Mouse (Mus musculus): ENCODE data around the gene Hira. TPM values are rescaled to one million over a fixed set of nuclear protein-coding genes. Genes with fewer than 3 reads are reported as not detected.
A peak's percentile ranks its signal among the peaks of the same experiment; 100 is the strongest.
"Not testable (repeated sequence)": the region's sequence is repeated elsewhere in the genome, so short reads cannot be mapped to it uniquely, and the experiment has no call there.

The Hira gene
- polyA plus RNA-seq, 1 experiment from 2014 or later = 16.0 TPM

- DNase-seq (ENCODE audit: low spot score); H3K9ac ChIP-seq (ENCODE audit: low read length); H3K4me2 ChIP-seq (ENCODE audit: low read depth, low read length, severe bottlenecking); H3K27ac ChIP-seq (ENCODE audit: low read depth, low read length); H3K4me1 ChIP-seq (replicated peaks; ENCODE audit: control insufficient read depth, insufficient read depth, low read length); H3K27me3 ChIP-seq (ENCODE audit: control insufficient read depth, insufficient read depth, low read length); H3K9me3 ChIP-seq (ENCODE audit: control insufficient read depth, low read length); H3K4me3 ChIP-seq (ENCODE audit: low read depth, low read length); H3K36me3 ChIP-seq (ENCODE audit: control insufficient read depth, insufficient read depth, low read length); ATAC-seq (replicated peaks; ENCODE audit: low FRiP score): not testable (repeated sequence)
- WGBS = 91% methylated on average over 16 of the region's 17 CpGs
These were observed 27.2 kb upstream of the Hira start for GRCm38 (mm10) chr16:18849521-18850190.

- Histone ChIP-seq H3K4me3 (ENCODE audit: low read depth, low read length) (no peak overlapping the region), H3K27ac (ENCODE audit: low read depth, low read length) (no peak overlapping the region), H3K27me3 (ENCODE audit: control insufficient read depth, insufficient read depth, low read length) (no peaks in the 10 kb centered on the region), H3K9me3 (ENCODE audit: control insufficient read depth, low read length) (no peaks in the 10 kb centered on the region; the same call in 1 of the 2 replicates), H3K4me2 (ENCODE audit: low read depth, low read length, severe bottlenecking) (no peak overlapping the region), H3K4me1 (replicated peaks; ENCODE audit: control insufficient read depth, insufficient read depth, low read length) (no peaks in the 10 kb centered on the region), H3K9ac (ENCODE audit: low read length) (no peak overlapping the region), H3K36me3 (ENCODE audit: control insufficient read depth, insufficient read depth, low read length) (no peaks in the 10 kb centered on the region)
- DNase-seq (ENCODE audit: low spot score) (no peak), ATAC-seq (replicated peaks; ENCODE audit: low FRiP score) (no peak)
These were observed 18.3 kb upstream of the Hira start for GRCm38 (mm10) chr16:18858551-18858950.

- WGBS = 78% methylated on average over 1 of the region's 1 CpGs
- Histone ChIP-seq H3K4me2 (ENCODE audit: low read depth, low read length, severe bottlenecking) (no peak overlapping the region), H3K4me1 (replicated peaks; ENCODE audit: control insufficient read depth, insufficient read depth, low read length) (no peaks in the 10 kb centered on the region), H3K27me3 (ENCODE audit: control insufficient read depth, insufficient read depth, low read length) (no peaks in the 10 kb centered on the region), H3K4me3 (ENCODE audit: low read depth, low read length) (no peak overlapping the region), H3K36me3 (ENCODE audit: control insufficient read depth, insufficient read depth, low read length) (no peaks in the 10 kb centered on the region), H3K9ac (ENCODE audit: low read length) (no peak overlapping the region), H3K9me3 (ENCODE audit: control insufficient read depth, low read length) (no peaks in the 10 kb centered on the region; the same call in 1 of the 2 replicates), H3K27ac (ENCODE audit: low read depth, low read length) (no peak overlapping the region)
- DNase-seq (ENCODE audit: low spot score) = no peak
- no peak for ATAC-seq (replicated peaks; ENCODE audit: low FRiP score)
These were observed 16.7 kb upstream of the Hira start for GRCm38 (mm10) chr16:18860186-18860585.

GRCm38 (mm10) chr16:18870495-18870894 lies 6.3 kb upstream of the Hira start:
- H3K36me3 ChIP-seq (ENCODE audit: control insufficient read depth, insufficient read depth, low read length); H3K9ac ChIP-seq (ENCODE audit: low read length); H3K4me2 ChIP-seq (ENCODE audit: low read depth, low read length, severe bottlenecking); H3K4me3 ChIP-seq (ENCODE audit: low read depth, low read length); H3K9me3 ChIP-seq (ENCODE audit: control insufficient read depth, low read length); ATAC-seq (replicated peaks; ENCODE audit: low FRiP score); DNase-seq (ENCODE audit: low spot score); H3K4me1 ChIP-seq (replicated peaks; ENCODE audit: control insufficient read depth, insufficient read depth, low read length); H3K27ac ChIP-seq (ENCODE audit: low read depth, low read length); H3K27me3 ChIP-seq (ENCODE audit: control insufficient read depth, insufficient read depth, low read length): not testable (repeated sequence)
- WGBS = 93% methylated on average over 1 of the region's 1 CpGs

- DNase-seq (ENCODE audit: low spot score) (no peak), ATAC-seq (replicated peaks; ENCODE audit: low FRiP score) (no peak)
- H3K9ac ChIP-seq (ENCODE audit: low read length) = peak overlapping the region; percentile 92
- H3K4me1 ChIP-seq (replicated peaks; ENCODE audit: control insufficient read depth, insufficient read depth, low read length) = peaks cover 4% of the 10 kb centered on the region; the same call in 1 of the 2 replicates
- peaks cover 6% of the 10 kb centered on the region for H3K36me3 ChIP-seq (ENCODE audit: control insufficient read depth, insufficient read depth, low read length)
- H3K9me3 ChIP-seq (ENCODE audit: control insufficient read depth, low read length) = no peaks in the 10 kb centered on the region
- peak overlapping the region; percentile 91 for H3K4me3 ChIP-seq (ENCODE audit: low read depth, low read length)
- peak overlapping the region; percentile 80 for H3K4me2 ChIP-seq (ENCODE audit: low read depth, low read length, severe bottlenecking)
- H3K27ac ChIP-seq (ENCODE audit: low read depth, low read length) = peak overlapping the region; percentile 92
- WGBS = under 1% methylated on average over 17 of the region's 17 CpGs
- H3K27me3 ChIP-seq (ENCODE audit: control insufficient read depth, insufficient read depth, low read length) = no peaks in the 10 kb centered on the region
These were observed 771 bp upstream of the Hira start for GRCm38 (mm10) chr16:18876091-18876441.

GRCm38 (mm10) chr16:18877386-18878090 lies 701 bp downstream of the Hira start:
- Histone ChIP-seq H3K4me2 (ENCODE audit: low read depth, low read length, severe bottlenecking) (peak overlapping the region; percentile 80), H3K4me3 (ENCODE audit: low read depth, low read length) (peak overlapping the region; percentile 91), H3K9ac (ENCODE audit: low read length) (peak overlapping the region; percentile 92), H3K4me1 (replicated peaks; ENCODE audit: control insufficient read depth, insufficient read depth, low read length) (peaks cover 4% of the 10 kb centered on the region; the same call in 1 of the 2 replicates), H3K36me3 (ENCODE audit: control insufficient read depth, insufficient read depth, low read length) (peaks cover under 1% of the 10 kb centered on the region), H3K9me3 (ENCODE audit: control insufficient read depth, low read length) (no peaks in the 10 kb centered on the region), H3K27me3 (ENCODE audit: control insufficient read depth, insufficient read depth, low read length) (no peaks in the 10 kb centered on the region), H3K27ac (ENCODE audit: low read depth, low read length) (peak overlapping the region; percentile 92)
- ATAC-seq (replicated peaks; ENCODE audit: low FRiP score) (peak; percentile 56), DNase-seq (ENCODE audit: low spot score) (peak; percentile 81)
- under 1% methylated on average over 39 of the region's 43 CpGs for WGBS

- H3K9me3 ChIP-seq (ENCODE audit: control insufficient read depth, low read length) = no peaks in the 10 kb centered on the region
- 34% methylated on average over 20 of the region's 20 CpGs for WGBS
- ATAC-seq (replicated peaks; ENCODE audit: low FRiP score) = no peak
- no peak for DNase-seq (ENCODE audit: low spot score)
- H3K4me3 ChIP-seq (ENCODE audit: low read depth, low read length) = peak overlapping the region; percentile 91
- peaks cover 4% of the 10 kb centered on the region; the same call in 1 of the 2 replicates for H3K4me1 ChIP-seq (replicated peaks; ENCODE audit: control insufficient read depth, insufficient read depth, low read length)
- no peaks in the 10 kb centered on the region; the same call in 1 of the 2 replicates for H3K36me3 ChIP-seq (ENCODE audit: control insufficient read depth, insufficient read depth, low read length)
- H3K9ac ChIP-seq (ENCODE audit: low read length) = peak overlapping the region; percentile 92
- peak overlapping the region; percentile 92; the same call in 1 of the 2 replicates for H3K27ac ChIP-seq (ENCODE audit: low read depth, low read length)
- peak overlapping the region; percentile 80 for H3K4me2 ChIP-seq (ENCODE audit: low read depth, low read length, severe bottlenecking)
- no peaks in the 10 kb centered on the region for H3K27me3 ChIP-seq (ENCODE audit: control insufficient read depth, insufficient read depth, low read length)
These were observed 1.4 kb downstream of the Hira start for GRCm38 (mm10) chr16:18878091-18878720.

GRCm38 (mm10) chr16:18884044-18884443 lies 7.2 kb downstream of the Hira start:
- H3K27me3 ChIP-seq (ENCODE audit: control insufficient read depth, insufficient read depth, low read length) = no peaks in the 10 kb centered on the region
- H3K9ac ChIP-seq (ENCODE audit: low read length) = no peak overlapping the region
- no peaks in the 10 kb centered on the region for H3K9me3 ChIP-seq (ENCODE audit: control insufficient read depth, low read length)
- H3K27ac ChIP-seq (ENCODE audit: low read depth, low read length) = no peak overlapping the region
- no peak overlapping the region for H3K4me2 ChIP-seq (ENCODE audit: low read depth, low read length, severe bottlenecking)
- H3K4me3 ChIP-seq (ENCODE audit: low read depth, low read length) = no peak overlapping the region
- ATAC-seq (replicated peaks; ENCODE audit: low FRiP score) = no peak
- DNase-seq (ENCODE audit: low spot score) = no peak
- H3K4me1 ChIP-seq (replicated peaks; ENCODE audit: control insufficient read depth, insufficient read depth, low read length) = peaks cover 2% of the 10 kb centered on the region; the same call in 1 of the 2 replicates
- no peaks in the 10 kb centered on the region; the same call in 1 of the 2 replicates for H3K36me3 ChIP-seq (ENCODE audit: control insufficient read depth, insufficient read depth, low read length)
